Mouse (Mus musculus) thymus, postnatal 10 days (tissue): ENCODE results near the gene Dmrtc1b.
"Not testable (repeated sequence)": the region's sequence is repeated elsewhere in the genome, so short reads cannot be mapped to it uniquely, and the experiment has no call there.

Experiments used
- DNase-seq, 2 experiments: peaks; one replicate each; pipeline ENCODE4 v3.0.0; 2021; ENCODE audit warnings: low spot score in 2 of 2

Gene Dmrtc1b

GRCm38 (mm10) chrX:102707535-102707934, at the start of gene Dmrtc1b, which contains the start of gene Gm9112:
Gene Dmrtc1b (plus strand): TSS chrX:102707865.
Gene Gm9112 (minus strand): TSS chrX:102707635.
- not testable (repeated sequence) for DNase-seq

- DNase-seq: no peak
Observed at GRCm38 (mm10) chrX:102660712-102661111, 47.0 kb upstream of the Dmrtc1b start.

GRCm38 (mm10) chrX:102666641-102667040, 41.0 kb upstream of the Dmrtc1b start:
- no peak for DNase-seq

- DNase-seq: not testable (repeated sequence)
Observed at GRCm38 (mm10) chrX:102684706-102685105, 23.0 kb upstream of the Dmrtc1b start.

GRCm38 (mm10) chrX:102686872-102687271, 20.8 kb upstream of the Dmrtc1b start, which contains the start of gene Gm3880:
Gene Gm3880 (minus strand): TSS chrX:102686972.
- not testable (repeated sequence) for DNase-seq

- peak in 1 of 2 experiments; percentile 3 for DNase-seq
Observed at GRCm38 (mm10) chrX:102689252-102689651, 18.4 kb upstream of the Dmrtc1b start.

- DNase-seq: not testable (repeated sequence)
Observed at GRCm38 (mm10) chrX:102700636-102701035, 7.0 kb upstream of the Dmrtc1b start.

GRCm38 (mm10) chrX:102724226-102724625, 16.6 kb downstream of the Dmrtc1b start:
- DNase-seq: not testable (repeated sequence)
